Mouse (Mus musculus): Measurements from ENCODE around the gene H2afx. TPM values are rescaled to one million over a fixed set of nuclear protein-coding genes. Genes with fewer than 3 reads are reported as not detected.

Gene H2afx
- 311 and 451 TPM in 2 replicates for polyA plus RNA-seq (2012; rRNA removed)
- polyA plus RNA-seq (2014; fragmentation: Nextera tagmentation; extraction: Ambion mirVana), result 256 and 275 TPM in 2 replicates

GRCm38 (mm10) chr9:44334396-44335330 lies at the start of gene H2afx:
Gene H2afx, plus strand, starts transcription at chr9:44334694.
- H3K27ac ChIP-seq (replicated peaks; ENCODE audit: low read depth, low read length), result peak within 1 kb of the TSS; percentile 94
- H3K4me1 ChIP-seq (ENCODE audit: control insufficient read depth, insufficient read depth, low read length), result peaks cover 12% of the 10 kb centered on the region; the same call in 1 of the 2 replicates
- DNase-seq (ENCODE audit: low spot score), result peak; percentile 100
- no peaks in the 10 kb centered on the region for H3K27me3 ChIP-seq (ENCODE audit: control insufficient read depth, insufficient read depth, low read length)
- TF ChIP-seq POLR2A (IDR thresholded peaks at IDR 0.05; ENCODE audit: borderline replicate concordance, extremely low read depth, insufficient read depth, insufficient read length), result peak; percentile 100
- WGBS, result under 1% methylated on average over 79 of the region's 91 CpGs
- peak within 1 kb of the TSS; percentile 80 for H3K4me2 ChIP-seq (replicated peaks; ENCODE audit: low read depth, low read length, severe bottlenecking)
- no peaks in the 10 kb centered on the region for H3K9me3 ChIP-seq (ENCODE audit: control insufficient read depth, low read length)
- ATAC-seq (ENCODE audit: low FRiP score, low read depth), result peak; percentile 94
- H3K36me3 ChIP-seq (ENCODE audit: control insufficient read depth, insufficient read depth, low read length), result peaks cover 68% of the 10 kb centered on the region
- peak within 1 kb of the TSS; percentile 60 for H3K4me3 ChIP-seq (replicated peaks; ENCODE audit: low read length)
- H3K9ac ChIP-seq (ENCODE audit: low read depth, low read length, severe bottlenecking), result peak within 1 kb of the TSS; percentile 84

DNA sequence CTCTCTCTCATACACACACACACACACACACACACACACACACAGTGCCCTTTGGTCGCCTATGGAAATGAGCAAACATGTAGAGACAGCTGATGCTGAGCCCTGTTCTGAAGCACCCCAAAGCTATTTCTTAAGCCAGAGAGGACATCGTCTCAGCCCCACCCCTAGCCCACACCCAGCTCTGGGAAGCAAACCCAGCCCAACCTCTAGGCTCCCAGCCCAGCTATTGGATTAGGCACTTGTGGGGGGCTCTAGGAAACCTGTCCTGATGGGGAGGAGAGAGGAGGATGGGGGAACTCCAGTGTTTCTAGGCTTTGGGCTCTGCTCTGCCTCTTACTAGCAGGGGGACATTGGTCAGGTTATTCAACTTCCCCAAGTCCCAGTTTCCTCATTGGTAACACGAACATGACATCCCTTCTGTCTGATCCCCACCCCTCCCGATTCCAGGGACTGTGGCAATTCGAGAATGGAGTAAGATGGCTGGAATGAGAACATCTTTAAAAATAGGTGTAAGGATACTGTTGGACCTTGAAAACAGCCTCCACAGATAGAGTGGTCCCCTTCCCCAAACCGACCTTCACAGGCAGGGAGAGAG lies 48.1 kb upstream of the H2afx start:
- 16% methylated on average over 6 of the region's 6 CpGs for WGBS
- H3K9me3 ChIP-seq (ENCODE audit: control insufficient read depth, low read length), result no peaks in the 10 kb centered on the region
- peak overlapping the region; percentile 2; the same call in 1 of the 2 replicates for H3K4me3 ChIP-seq (replicated peaks; ENCODE audit: low read length)
- peak overlapping the region; percentile 84; the same call in 1 of the 2 replicates for H3K4me2 ChIP-seq (replicated peaks; ENCODE audit: low read depth, low read length, severe bottlenecking)
- H3K27ac ChIP-seq (replicated peaks; ENCODE audit: low read depth, low read length), result no peak overlapping the region
- DNase-seq (ENCODE audit: low spot score) (no peak), ATAC-seq (ENCODE audit: low FRiP score, low read depth) (no peak)
- no peaks in the 10 kb centered on the region for H3K27me3 ChIP-seq (ENCODE audit: control insufficient read depth, insufficient read depth, low read length)
- TF ChIP-seq POLR2A (IDR thresholded peaks at IDR 0.05; ENCODE audit: borderline replicate concordance, extremely low read depth, insufficient read depth, insufficient read length), result no peak
- peaks cover 16% of the 10 kb centered on the region for H3K36me3 ChIP-seq (ENCODE audit: control insufficient read depth, insufficient read depth, low read length)
- peaks cover 11% of the 10 kb centered on the region for H3K4me1 ChIP-seq (ENCODE audit: control insufficient read depth, insufficient read depth, low read length)
- no peak overlapping the region for H3K9ac ChIP-seq (ENCODE audit: low read depth, low read length, severe bottlenecking)

- no peak for ATAC-seq (ENCODE audit: low FRiP score, low read depth)
These were observed 47.5 kb upstream of the H2afx start for GRCm38 (mm10) chr9:44287003-44287400.

DNA sequence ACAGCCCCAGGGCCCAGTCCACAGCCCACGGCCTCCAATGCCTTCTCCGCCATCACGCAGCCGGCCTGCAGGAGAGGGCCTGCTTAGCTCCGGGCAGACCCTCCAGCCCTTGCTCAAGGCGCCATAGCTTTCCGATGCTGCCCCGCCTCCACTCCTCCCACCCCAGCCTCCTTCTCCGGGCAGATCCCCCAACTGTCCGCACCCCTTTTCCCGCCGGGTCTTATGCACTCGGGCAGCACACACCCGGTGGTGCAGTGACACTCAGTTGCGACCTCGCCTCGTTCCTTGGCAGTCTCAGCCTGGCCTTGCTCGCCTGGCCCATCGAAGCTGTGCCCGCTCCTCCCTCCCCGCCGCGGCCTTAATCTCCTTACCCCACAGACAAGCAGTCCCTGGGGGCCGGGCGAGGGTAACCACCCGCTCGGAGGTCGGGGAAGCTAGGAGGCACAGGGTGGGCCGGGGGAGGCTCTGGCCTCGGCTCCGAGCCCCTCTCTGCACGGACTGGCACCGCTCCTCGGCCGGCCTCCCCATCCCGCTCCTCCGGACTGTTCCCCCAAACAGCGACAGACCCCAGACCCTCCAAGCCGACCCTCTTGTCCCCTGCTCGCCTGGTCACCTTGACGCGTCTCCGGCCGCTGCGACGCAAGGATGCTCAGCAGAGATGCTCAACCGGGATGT lies 47.0 kb upstream of the H2afx start:
- DNase-seq (ENCODE audit: low spot score), result no peak
- peaks cover 11% of the 10 kb centered on the region for H3K4me1 ChIP-seq (ENCODE audit: control insufficient read depth, insufficient read depth, low read length)
- under 1% methylated on average over 34 of the region's 47 CpGs for WGBS
- ATAC-seq (ENCODE audit: low FRiP score, low read depth), result peak; percentile 44
- H3K4me3 ChIP-seq (replicated peaks; ENCODE audit: low read length), result peak overlapping the region; percentile 63
- no peaks in the 10 kb centered on the region for H3K27me3 ChIP-seq (ENCODE audit: control insufficient read depth, insufficient read depth, low read length)
- no peaks in the 10 kb centered on the region for H3K9me3 ChIP-seq (ENCODE audit: control insufficient read depth, low read length)
- peaks cover 15% of the 10 kb centered on the region for H3K36me3 ChIP-seq (ENCODE audit: control insufficient read depth, insufficient read depth, low read length)
- H3K27ac ChIP-seq (replicated peaks; ENCODE audit: low read depth, low read length), result no peak overlapping the region
- peak overlapping the region; percentile 76 for H3K9ac ChIP-seq (ENCODE audit: low read depth, low read length, severe bottlenecking)
- no peak for TF ChIP-seq POLR2A (IDR thresholded peaks at IDR 0.05; ENCODE audit: borderline replicate concordance, extremely low read depth, insufficient read depth, insufficient read length)
- H3K4me2 ChIP-seq (replicated peaks; ENCODE audit: low read depth, low read length, severe bottlenecking), result peak overlapping the region; percentile 84

More at GRCm38 (mm10) chr9:44287003-44287400, 47.5 kb upstream of the H2afx start:
- peak overlapping the region; percentile 84 for H3K4me2 ChIP-seq (replicated peaks; ENCODE audit: low read depth, low read length, severe bottlenecking)
- peaks cover 11% of the 10 kb centered on the region for H3K4me1 ChIP-seq (ENCODE audit: control insufficient read depth, insufficient read depth, low read length)
- no peaks in the 10 kb centered on the region for H3K27me3 ChIP-seq (ENCODE audit: control insufficient read depth, insufficient read depth, low read length)
- peak overlapping the region; percentile 63 for H3K4me3 ChIP-seq (replicated peaks; ENCODE audit: low read length)
- 3% methylated on average over 11 of the region's 11 CpGs for WGBS
- no peaks in the 10 kb centered on the region for H3K9me3 ChIP-seq (ENCODE audit: control insufficient read depth, low read length)
- no peak for DNase-seq (ENCODE audit: low spot score)
- peak overlapping the region; percentile 76 for H3K9ac ChIP-seq (ENCODE audit: low read depth, low read length, severe bottlenecking)
- TF ChIP-seq POLR2A (IDR thresholded peaks at IDR 0.05; ENCODE audit: borderline replicate concordance, extremely low read depth, insufficient read depth, insufficient read length), result no peak
- no peak overlapping the region for H3K27ac ChIP-seq (replicated peaks; ENCODE audit: low read depth, low read length)
- peaks cover 13% of the 10 kb centered on the region for H3K36me3 ChIP-seq (ENCODE audit: control insufficient read depth, insufficient read depth, low read length)
